Mouse (Mus musculus): ENCODE data around the gene Zfp853.

DNA sequence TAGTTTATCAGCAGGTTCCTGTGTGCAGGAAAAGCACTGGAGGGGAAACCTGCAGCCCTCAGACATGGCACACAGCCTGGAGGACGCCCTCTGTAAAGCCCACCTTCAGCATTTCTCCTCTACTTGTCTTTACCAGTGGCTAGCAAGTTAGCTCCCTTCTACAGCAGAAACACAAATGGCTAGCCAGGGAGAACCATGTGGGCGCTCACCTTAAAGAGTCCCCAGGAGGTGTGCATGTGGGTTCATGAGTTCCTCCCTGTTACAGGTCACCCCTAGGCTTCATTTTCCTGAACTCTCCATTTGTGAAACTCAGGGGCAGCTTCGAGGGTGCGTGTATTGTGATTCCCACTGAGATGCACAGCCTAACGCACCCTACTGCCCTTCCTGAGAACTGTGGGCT lies 37.6 kb downstream of the Zfp853 start:
- TF ChIP-seq CTCF (IDR thresholded peaks at IDR 0.05 in 2 of 3, conservative IDR thresholded peaks at IDR 0.05 in 1 of 3; ENCODE audit: control insufficient read depth in 1 of 3, insufficient read depth in 1 of 3, low read depth in 2 of 3, low read length in 3 of 3, poor library complexity in 1 of 3, severe bottlenecking in 1 of 3) (no peak), RAD21 (IDR thresholded peaks at IDR 0.05; ENCODE audit: low read depth, low read length) (no peak), USF1 (IDR thresholded peaks at IDR 0.05; ENCODE audit: low read depth, low read length) (no peak), POLR2AphosphoS2 (IDR thresholded peaks at IDR 0.05; ENCODE audit: low read length) (no peak), GATA1 (IDR thresholded peaks at IDR 0.05; ENCODE audit: low read depth, low read length) (no peak), CHD2 (IDR thresholded peaks at IDR 0.05; ENCODE audit: low read length) (no peak), ZNF384 (IDR thresholded peaks at IDR 0.05; ENCODE audit: low read depth, low read length) (no peak), HCFC1 (IDR thresholded peaks at IDR 0.05; ENCODE audit: low read depth, low read length) (no peak), EP300 (IDR thresholded peaks at IDR 0.05; ENCODE audit: low read depth in 1 of 2, low read length in 2 of 2) (no peak), KAT2A (conservative IDR thresholded peaks at IDR 0.05; ENCODE audit: low read depth, low read length) (no peak), MAX (IDR thresholded peaks at IDR 0.05; ENCODE audit: low read length) (no peak), GABPA (IDR thresholded peaks at IDR 0.05; ENCODE audit: low read depth, low read length) (no peak)

All from MEL (cell line).